Mouse (Mus musculus) limb, embryonic 12.5 days (tissue): ENCODE measurements around the gene Cog4. TPM values are rescaled to one million over a fixed set of nuclear protein-coding genes. Genes with fewer than 3 reads are reported as not detected.
"Not testable (repeated sequence)": the region's sequence is repeated elsewhere in the genome, so short reads cannot be mapped to it uniquely, and the experiment has no call there.

Experiments used
- ATAC-seq: fragments of 200-750 bp; cut with Nextera tagmentation; 2 replicates; pipeline ENCODE4 v1.8.0; 2017; ENCODE audit warnings: low read depth, moderate TSS enrichment; ENCODE audit not compliant: insufficient number of reproducible peaks, insufficient read depth, low FRiP score, low TSS enrichment
- H3K27ac ChIP-seq: fragments of 300-500 bp; sonication (generic); 2 replicates; pipeline ENCODE4 v1.5.1; 2016; ENCODE audit warnings: mild to moderate bottlenecking, moderate library complexity
- H3K27me3 ChIP-seq: fragments of 300-500 bp; sonication (generic); 2 replicates; pipeline ENCODE4 v1.6.1; 2016; ENCODE audit warnings: mild to moderate bottlenecking, moderate library complexity
- H3K36me3 ChIP-seq: fragments of 300-500 bp; sonication (generic); 2 replicates; pipeline ENCODE4 v1.6.1; 2016; ENCODE audit warnings: mild to moderate bottlenecking, moderate library complexity
- H3K4me1 ChIP-seq: fragments of 300-500 bp; sonication (generic); replicated peaks from 2 replicates; pipeline ENCODE4 v1.6.1; 2016
- H3K4me2 ChIP-seq: fragments of 300-500 bp; sonication (generic); 2 replicates; pipeline ENCODE4 v1.6.1; 2016; ENCODE audit warnings: mild to moderate bottlenecking, moderate library complexity
- H3K4me3 ChIP-seq: fragments of 300-500 bp; sonication (generic); replicated peaks from 2 replicates; pipeline ENCODE4 v1.5.1; 2016; ENCODE audit warnings: mild to moderate bottlenecking
- H3K9ac ChIP-seq: fragments of 300-500 bp; sonication (generic); replicated peaks from 2 replicates; pipeline ENCODE4 v1.6.1; 2016; ENCODE audit warnings: mild to moderate bottlenecking, moderate library complexity
- H3K9me3 ChIP-seq: fragments of 300-500 bp; sonication (generic); 2 replicates; pipeline ENCODE4 v1.6.1; 2016; ENCODE audit warnings: mild to moderate bottlenecking, moderate library complexity
- WGBS: fragments of 180-500 bp; shearing (Covaris S2); methylation state at CpG from one replicate; pipeline ENCODE4 v1.1.7; 2016; 5-methylcytosine and 5-hydroxymethylcytosine counted together
- polyA plus RNA-seq: library from polyadenylated mRNA; unstranded; fragments of >200 nt; fragmentation: Nextera tagmentation; extraction: Ambion mirVana; gene quantifications from 2 replicates; pipeline ENCODE4 v1.2.1, GENCODE M21; 2016

Gene Cog4
- polyA plus RNA-seq, 1 experiment from 2014 or later: 88.6 TPM

DNA sequence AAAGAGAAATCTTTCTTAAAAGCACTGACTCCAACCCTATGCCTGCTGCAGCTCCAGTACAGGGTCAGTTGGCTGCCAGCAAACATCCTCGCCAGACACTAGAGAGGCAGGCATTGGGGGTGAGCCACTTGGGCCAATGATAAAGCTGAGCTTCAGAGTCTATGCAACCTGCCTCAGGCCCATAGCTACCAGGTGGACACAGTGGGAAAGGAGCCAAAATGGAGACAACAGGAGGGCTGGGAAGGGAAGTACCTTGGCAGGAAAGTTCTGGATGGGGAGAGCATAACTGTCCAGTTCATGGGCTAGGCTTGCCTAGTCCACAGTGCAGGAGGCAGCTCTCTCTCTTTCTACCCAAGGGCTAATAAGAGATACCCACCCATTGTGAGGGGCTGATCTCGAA lies 46.5 kb downstream of the Cog4 start:
- Histone ChIP-seq H3K27me3 (no peaks in the 10 kb centered on the region), H3K4me3 (no peak overlapping the region), H3K36me3 (peaks cover 71% of the 10 kb centered on the region), H3K9me3 (no peaks in the 10 kb centered on the region), H3K4me2 (no peak overlapping the region), H3K27ac (no peak overlapping the region), H3K9ac (no peak overlapping the region), H3K4me1 (no peaks in the 10 kb centered on the region)
- 86% methylated on average over 2 of the region's 2 CpGs for WGBS
- no peak for ATAC-seq

DNA sequence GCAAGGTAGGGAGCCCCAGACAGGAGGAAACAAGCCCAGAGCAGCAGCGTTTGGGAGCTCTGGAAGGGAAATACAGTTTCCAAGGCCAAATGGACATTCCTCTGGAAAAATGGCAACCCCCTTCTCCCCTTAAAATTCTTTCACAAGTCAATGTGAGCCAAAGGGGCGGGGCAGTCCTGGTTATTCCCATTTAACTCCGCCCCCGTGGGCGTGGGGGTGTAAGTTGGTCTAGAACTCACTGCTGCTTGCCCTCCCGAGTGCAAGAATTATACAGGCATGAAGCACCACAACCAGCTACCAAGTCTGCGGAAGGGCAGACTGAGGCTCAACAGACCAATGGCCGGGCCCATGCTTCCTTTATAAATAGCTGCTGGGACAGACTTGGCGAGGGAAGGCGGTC lies 48.5 kb downstream of the Cog4 start:
- ATAC-seq: no peak
- no peaks in the 10 kb centered on the region for H3K4me1 ChIP-seq
- peaks cover 69% of the 10 kb centered on the region for H3K36me3 ChIP-seq
- no peak overlapping the region for H3K4me3 ChIP-seq
- no peak overlapping the region for H3K27ac ChIP-seq
- H3K4me2 ChIP-seq: no peak overlapping the region
- no peaks in the 10 kb centered on the region for H3K27me3 ChIP-seq
- 84% methylated on average over 10 of the region's 10 CpGs for WGBS
- no peaks in the 10 kb centered on the region for H3K9me3 ChIP-seq
- H3K9ac ChIP-seq: no peak overlapping the region

DNA sequence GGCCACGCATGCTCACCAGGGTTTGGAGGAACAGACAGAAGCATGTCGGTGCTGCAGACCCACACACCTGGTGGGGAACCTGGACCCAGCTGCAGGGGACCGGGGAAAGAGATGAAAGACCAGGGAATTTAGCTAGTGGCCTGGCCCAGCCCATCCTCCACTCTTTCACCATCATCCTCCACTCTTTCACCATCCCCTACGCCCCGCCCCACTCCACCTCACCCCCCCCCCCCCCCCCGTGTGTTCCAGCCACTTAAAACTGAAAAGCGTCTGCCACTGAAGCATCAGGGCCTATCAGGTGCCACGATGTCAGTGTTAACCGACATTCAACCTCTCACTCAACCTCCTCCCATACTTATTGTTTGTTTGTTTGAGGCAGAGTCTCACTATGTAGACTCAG lies 48.9 kb downstream of the Cog4 start:
- peaks cover 65% of the 10 kb centered on the region for H3K36me3 ChIP-seq
- H3K4me1 ChIP-seq: no peaks in the 10 kb centered on the region
- ATAC-seq: no peak
- H3K4me2 ChIP-seq: no peak overlapping the region
- no peaks in the 10 kb centered on the region for H3K27me3 ChIP-seq
- 86% methylated on average over 5 of the region's 9 CpGs for WGBS
- no peaks in the 10 kb centered on the region for H3K9me3 ChIP-seq
- H3K4me3 ChIP-seq: no peak overlapping the region
- no peak overlapping the region for H3K9ac ChIP-seq
- no peak overlapping the region for H3K27ac ChIP-seq

DNA sequence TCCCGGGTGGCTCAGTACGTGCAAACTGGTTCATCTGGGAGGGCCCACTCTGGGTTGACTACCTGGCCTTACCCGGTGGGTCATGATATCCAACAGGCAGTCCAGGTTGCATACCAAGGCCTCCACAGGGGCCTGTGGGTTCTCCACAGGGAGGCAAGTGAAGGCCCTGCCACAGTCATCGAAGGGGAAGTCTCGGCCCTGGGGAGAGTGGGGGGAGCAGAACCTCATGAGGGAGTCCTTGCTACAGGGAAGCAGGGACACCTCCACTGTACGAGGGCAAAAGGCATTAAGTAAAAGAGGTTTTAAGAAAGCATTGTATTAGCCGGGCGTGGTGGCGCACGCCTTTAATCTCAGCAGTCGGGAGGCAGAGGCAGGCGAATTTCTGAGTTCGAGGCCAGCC lies 49.4 kb downstream of the Cog4 start:
- H3K27me3 ChIP-seq: no peaks in the 10 kb centered on the region
- H3K4me2 ChIP-seq: no peak overlapping the region
- peaks cover 62% of the 10 kb centered on the region for H3K36me3 ChIP-seq
- H3K4me3 ChIP-seq: no peak overlapping the region
- H3K4me1 ChIP-seq: no peaks in the 10 kb centered on the region
- H3K9ac ChIP-seq: no peak overlapping the region
- 91% methylated on average over 13 of the region's 13 CpGs for WGBS
- no peaks in the 10 kb centered on the region for H3K9me3 ChIP-seq
- H3K27ac ChIP-seq: no peak overlapping the region
- ATAC-seq: no peak

DNA sequence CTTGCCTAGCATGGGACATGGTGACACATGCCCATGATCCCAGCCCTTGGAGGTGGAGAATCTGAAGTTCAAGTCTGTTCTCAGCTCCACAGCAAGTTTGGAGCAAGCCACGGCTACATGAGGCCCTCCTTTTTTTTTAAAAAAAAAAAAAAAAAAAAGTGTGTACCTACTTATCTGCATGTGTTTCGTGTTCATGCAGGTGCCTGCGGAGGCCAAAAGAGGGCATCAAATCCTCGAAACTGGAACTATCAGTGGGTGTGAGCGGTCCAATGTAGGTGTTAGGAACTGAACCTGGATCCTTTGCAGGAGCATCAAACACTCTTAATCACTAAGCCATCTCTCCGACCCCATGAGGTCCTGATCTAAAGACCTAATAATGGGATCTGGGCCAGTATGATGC lies 51.1 kb downstream of the Cog4 start:
- H3K36me3 ChIP-seq: peaks cover 55% of the 10 kb centered on the region
- H3K9ac ChIP-seq: no peak overlapping the region
- no peaks in the 10 kb centered on the region for H3K9me3 ChIP-seq
- H3K27me3 ChIP-seq: no peaks in the 10 kb centered on the region
- peaks cover 3% of the 10 kb centered on the region for H3K4me1 ChIP-seq
- ATAC-seq: no peak
- no peak overlapping the region for H3K27ac ChIP-seq
- 91% methylated on average over 6 of the region's 6 CpGs for WGBS
- H3K4me3 ChIP-seq: no peak overlapping the region
- H3K4me2 ChIP-seq: no peak overlapping the region

DNA sequence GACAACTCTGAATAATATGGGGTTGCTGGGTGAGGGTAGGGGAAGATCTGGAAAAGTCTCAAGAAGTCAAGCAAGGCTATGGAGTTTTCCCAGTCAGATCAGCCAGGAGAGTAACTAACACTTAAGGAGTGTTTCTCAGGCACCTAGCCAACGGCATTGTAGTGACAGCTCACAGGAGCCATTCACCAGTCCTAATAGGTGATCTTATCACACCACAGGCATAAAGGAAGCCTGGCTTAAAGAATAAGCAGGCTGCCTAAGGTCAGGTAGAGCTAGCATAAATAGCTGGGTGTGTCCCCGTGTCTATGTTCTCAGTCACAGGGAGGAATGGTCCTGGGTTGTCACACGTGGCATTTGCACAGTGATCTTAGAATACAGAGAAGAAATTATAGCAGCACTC lies 54.7 kb downstream of the Cog4 start:
- Histone ChIP-seq H3K4me3 (no peak overlapping the region), H3K36me3 (peaks cover 24% of the 10 kb centered on the region), H3K27ac (no peak overlapping the region), H3K9ac (no peak overlapping the region), H3K9me3 (no peaks in the 10 kb centered on the region), H3K27me3 (no peaks in the 10 kb centered on the region), H3K4me2 (no peak overlapping the region), H3K4me1 (peaks cover 3% of the 10 kb centered on the region)
- 77% methylated on average over 3 of the region's 3 CpGs for WGBS
- no peak for ATAC-seq

DNA sequence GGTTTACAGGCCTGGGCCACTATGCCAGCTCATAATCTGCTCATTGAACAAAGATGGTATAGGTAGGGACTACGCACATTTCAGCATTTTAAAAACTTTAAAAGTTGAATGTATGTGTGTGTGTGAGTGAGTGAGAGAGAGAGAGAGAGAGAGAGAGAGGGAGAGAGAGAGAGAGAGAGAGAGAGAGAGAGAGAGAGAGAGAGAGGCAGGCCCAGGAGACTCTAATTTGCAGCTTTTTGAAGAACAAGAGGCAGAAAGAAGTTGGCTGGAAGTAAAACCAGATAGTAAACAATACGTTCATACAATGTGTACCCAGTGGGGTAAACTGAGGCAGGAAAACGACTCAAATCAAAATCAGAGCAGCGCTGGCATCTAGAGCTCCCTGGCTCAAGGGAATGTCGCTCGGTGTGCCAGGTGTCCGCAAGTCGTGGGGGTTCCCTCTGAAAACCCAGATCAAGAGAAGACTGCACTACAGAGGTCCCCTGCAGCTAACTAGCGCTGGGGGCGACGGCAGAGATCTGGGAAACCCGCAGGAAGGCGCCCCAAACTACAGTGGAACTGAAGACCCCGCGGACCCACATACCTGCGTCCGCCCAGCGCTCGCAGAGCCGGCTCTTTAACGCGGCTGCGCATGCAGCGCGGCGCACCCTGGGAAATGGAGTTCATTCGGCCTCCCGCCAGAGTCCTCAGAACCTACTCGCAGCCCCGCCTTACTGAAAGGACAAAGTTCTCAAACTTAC lies 55.6 kb downstream of the Cog4 start, which contains the start of gene Fuk:
TSS of gene Fuk (minus strand) at position 650 of the 740 bp plus-strand sequence.
- WGBS: 3% methylated on average over 30 of the region's 30 CpGs
- no peaks in the 10 kb centered on the region for H3K9me3 ChIP-seq
- H3K36me3 ChIP-seq: peaks cover 24% of the 10 kb centered on the region
- H3K4me3 ChIP-seq: peak within 1 kb of the TSS; percentile 73
- H3K27me3 ChIP-seq: no peaks in the 10 kb centered on the region
- H3K4me1 ChIP-seq: peaks cover 3% of the 10 kb centered on the region
- ATAC-seq: peak; percentile 89
- peak within 1 kb of the TSS; percentile 79 for H3K9ac ChIP-seq
- peak within 1 kb of the TSS; percentile 65 for H3K4me2 ChIP-seq
- H3K27ac ChIP-seq: no peak within 1 kb of the TSS

DNA sequence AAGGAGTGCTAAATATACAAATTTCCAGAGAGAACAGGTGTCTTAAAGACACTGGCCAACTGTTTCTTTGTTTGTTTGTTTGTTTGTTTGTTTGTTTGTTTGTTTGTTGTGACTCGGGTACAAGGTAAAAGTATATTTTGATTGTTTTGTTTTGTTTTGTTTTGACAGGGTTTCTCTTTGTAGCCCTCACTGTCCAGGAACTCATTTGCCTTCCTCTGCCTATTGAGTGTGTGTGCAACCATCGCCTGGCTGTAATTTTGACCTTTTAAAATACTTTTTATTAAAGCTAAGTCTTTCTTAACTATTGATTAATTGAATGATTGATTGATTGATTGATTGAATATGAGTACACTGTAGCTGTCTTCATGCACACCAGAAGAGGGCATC lies 56.2 kb downstream of the Cog4 start:
- H3K9me3 ChIP-seq: no peaks in the 10 kb centered on the region
- H3K36me3 ChIP-seq: peaks cover 20% of the 10 kb centered on the region
- H3K4me2 ChIP-seq: peak overlapping the region; percentile 65
- WGBS: 55% methylated on average over 2 of the region's 2 CpGs
- no peaks in the 10 kb centered on the region for H3K27me3 ChIP-seq
- H3K4me3 ChIP-seq: peak overlapping the region; percentile 73
- no peak overlapping the region for H3K9ac ChIP-seq
- no peak overlapping the region for H3K27ac ChIP-seq
- peak; percentile 28; the same call in 1 of the 2 replicates for ATAC-seq
- peaks cover 3% of the 10 kb centered on the region for H3K4me1 ChIP-seq

DNA sequence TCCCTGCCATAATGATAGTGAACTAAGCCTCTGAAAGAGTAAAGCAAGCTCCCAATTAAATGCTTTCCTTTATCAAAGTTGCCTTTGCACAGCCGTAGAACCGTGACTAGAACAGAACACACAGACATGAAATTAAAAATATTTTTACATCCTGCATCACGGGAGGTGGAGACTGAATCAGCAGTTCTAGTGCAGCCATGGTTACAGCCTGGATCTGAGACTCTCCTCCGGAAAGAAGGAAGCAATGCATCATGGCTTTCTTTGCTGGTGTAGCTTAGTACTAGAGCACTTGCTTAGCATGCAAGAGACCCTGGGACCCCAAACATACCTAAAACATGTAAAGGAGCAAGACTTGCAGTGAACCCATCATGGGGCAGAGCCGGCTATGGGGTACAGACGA lies 59.0 kb downstream of the Cog4 start:
- ATAC-seq: no peak
- 86% methylated on average over 6 of the region's 6 CpGs for WGBS
- no peak overlapping the region for H3K9ac ChIP-seq

DNA sequence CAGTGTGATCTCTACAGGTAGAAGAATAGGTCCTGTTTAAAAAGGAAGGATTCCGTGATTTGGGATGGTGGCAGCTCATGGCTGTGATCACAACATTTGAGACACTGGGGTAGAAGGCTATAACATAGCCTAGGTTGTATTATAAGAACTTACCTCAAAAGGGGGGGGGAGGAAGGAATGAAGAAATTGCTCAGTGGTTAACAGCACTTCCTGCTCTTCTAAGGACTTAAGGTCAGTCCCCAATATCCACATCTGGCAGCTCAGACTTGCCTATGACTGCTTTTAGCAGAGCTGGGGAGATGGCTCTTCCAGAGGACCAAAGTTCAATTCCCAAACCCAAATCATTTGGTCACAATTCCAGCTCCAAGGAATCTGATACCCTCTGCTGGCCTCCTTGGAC lies 60.3 kb downstream of the Cog4 start:
- peaks cover under 1% of the 10 kb centered on the region for H3K4me1 ChIP-seq
- H3K9me3 ChIP-seq: no peaks in the 10 kb centered on the region
- H3K4me3 ChIP-seq: no peak overlapping the region
- 88% methylated on average over 1 of the region's 1 CpGs for WGBS
- no peaks in the 10 kb centered on the region for H3K27me3 ChIP-seq
- no peak overlapping the region for H3K9ac ChIP-seq
- H3K27ac ChIP-seq: no peak overlapping the region
- no peak overlapping the region for H3K4me2 ChIP-seq
- H3K36me3 ChIP-seq: no peaks in the 10 kb centered on the region
- no peak for ATAC-seq

More for the DNA sequence above, 59.0 kb downstream of the Cog4 start:
- Histone ChIP-seq H3K9me3 (no peaks in the 10 kb centered on the region), H3K27me3 (no peaks in the 10 kb centered on the region), H3K4me3 (no peak overlapping the region), H3K36me3 (no peaks in the 10 kb centered on the region), H3K4me1 (peaks cover 3% of the 10 kb centered on the region), H3K27ac (no peak overlapping the region), H3K4me2 (no peak overlapping the region)

DNA sequence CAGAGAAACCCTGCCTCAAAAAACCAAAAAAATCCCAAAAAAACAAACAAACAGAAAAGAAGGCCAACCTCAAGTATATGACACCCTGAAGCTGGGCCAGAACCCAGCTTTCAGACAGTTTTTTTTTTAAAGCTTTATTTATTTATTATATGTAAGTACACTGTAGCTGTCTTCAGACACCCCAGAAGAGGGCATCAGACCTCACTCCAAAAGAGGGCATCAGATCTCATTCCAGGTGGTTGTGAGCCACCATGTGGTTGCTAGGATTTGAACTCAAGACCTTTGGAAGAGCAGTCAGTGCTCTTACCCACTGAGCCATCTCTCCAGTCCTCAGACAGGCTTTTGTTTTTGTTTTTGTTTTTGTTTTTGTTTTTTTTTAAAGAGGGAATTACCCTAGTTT lies 63.5 kb downstream of the Cog4 start:
- not testable (repeated sequence) for ATAC-seq, H3K4me3 ChIP-seq

More for the DNA sequence above, 63.5 kb downstream of the Cog4 start:
- H3K4me2 ChIP-seq, H3K36me3 ChIP-seq, H3K4me1 ChIP-seq, H3K27ac ChIP-seq, H3K27me3 ChIP-seq, H3K9ac ChIP-seq, H3K9me3 ChIP-seq: not testable (repeated sequence)
